Mouse (Mus musculus) heart, embryonic 13.5 days (tissue): ENCODE data around the gene Tmeff1. TPM values are rescaled to one million over a fixed set of nuclear protein-coding genes. Genes with fewer than 3 reads are reported as not detected.

ENCODE experiments used
- ATAC-seq: fragments of 200-750 bp; cut with Nextera tagmentation; 2 replicates; pipeline ENCODE4 v1.8.0; 2017; ENCODE audit warnings: moderate TSS enrichment; ENCODE audit not compliant: insufficient number of reproducible peaks, low FRiP score, low TSS enrichment; ENCODE audit errors: extremely low read depth
- H3K27ac ChIP-seq: fragments of 300-500 bp; sonication (generic); replicated peaks from 2 replicates; pipeline ENCODE4 v1.5.1; 2015; ENCODE audit warnings: moderate library complexity, mild to moderate bottlenecking, inconsistent platforms
- H3K27me3 ChIP-seq: fragments of 300-500 bp; sonication (generic); replicated peaks from 2 replicates; pipeline ENCODE4 v1.6.1; 2015; ENCODE audit warnings: mild to moderate bottlenecking, inconsistent platforms
- H3K36me3 ChIP-seq: fragments of 300-500 bp; sonication (generic); 2 replicates; pipeline ENCODE4 v1.6.1; 2015; ENCODE audit warnings: mild to moderate bottlenecking, inconsistent platforms
- H3K4me1 ChIP-seq: fragments of 300-500 bp; sonication (generic); 2 replicates; pipeline ENCODE4 v1.6.1; 2015; ENCODE audit warnings: inconsistent platforms
- H3K4me2 ChIP-seq: fragments of 300-500 bp; sonication (generic); 2 replicates; pipeline ENCODE4 v1.6.1; 2015; ENCODE audit warnings: inconsistent platforms, mild to moderate bottlenecking, moderate library complexity
- H3K4me3 ChIP-seq: fragments of 300-500 bp; sonication (generic); 2 replicates; pipeline ENCODE4 v1.5.1; 2015; ENCODE audit warnings: moderate library complexity, mild to moderate bottlenecking, inconsistent platforms
- H3K9ac ChIP-seq: fragments of 300-500 bp; sonication (generic); 2 replicates; pipeline ENCODE4 v1.6.1; 2015; ENCODE audit warnings: inconsistent platforms, mild to moderate bottlenecking, moderate library complexity
- H3K9me3 ChIP-seq: fragments of 300-500 bp; sonication (generic); 2 replicates; pipeline ENCODE4 v1.6.1; 2016; ENCODE audit warnings: inconsistent platforms
- WGBS: fragments of 180-500 bp; shearing (Covaris S2); methylation state at CpG from one replicate; pipeline ENCODE4 v1.1.7; 2015; ENCODE audit warnings: mixed read lengths; 5-methylcytosine and 5-hydroxymethylcytosine counted together
- polyA plus RNA-seq: library from polyadenylated mRNA; unstranded; fragments of >200 nt; fragmentation: Nextera tagmentation; extraction: Ambion mirVana; gene quantifications from 2 replicates; pipeline ENCODE4 v1.2.1, GENCODE M21; 2015

The Tmeff1 gene
- polyA plus RNA-seq = 30.2 and 30.7 TPM in 2 replicates

DNA sequence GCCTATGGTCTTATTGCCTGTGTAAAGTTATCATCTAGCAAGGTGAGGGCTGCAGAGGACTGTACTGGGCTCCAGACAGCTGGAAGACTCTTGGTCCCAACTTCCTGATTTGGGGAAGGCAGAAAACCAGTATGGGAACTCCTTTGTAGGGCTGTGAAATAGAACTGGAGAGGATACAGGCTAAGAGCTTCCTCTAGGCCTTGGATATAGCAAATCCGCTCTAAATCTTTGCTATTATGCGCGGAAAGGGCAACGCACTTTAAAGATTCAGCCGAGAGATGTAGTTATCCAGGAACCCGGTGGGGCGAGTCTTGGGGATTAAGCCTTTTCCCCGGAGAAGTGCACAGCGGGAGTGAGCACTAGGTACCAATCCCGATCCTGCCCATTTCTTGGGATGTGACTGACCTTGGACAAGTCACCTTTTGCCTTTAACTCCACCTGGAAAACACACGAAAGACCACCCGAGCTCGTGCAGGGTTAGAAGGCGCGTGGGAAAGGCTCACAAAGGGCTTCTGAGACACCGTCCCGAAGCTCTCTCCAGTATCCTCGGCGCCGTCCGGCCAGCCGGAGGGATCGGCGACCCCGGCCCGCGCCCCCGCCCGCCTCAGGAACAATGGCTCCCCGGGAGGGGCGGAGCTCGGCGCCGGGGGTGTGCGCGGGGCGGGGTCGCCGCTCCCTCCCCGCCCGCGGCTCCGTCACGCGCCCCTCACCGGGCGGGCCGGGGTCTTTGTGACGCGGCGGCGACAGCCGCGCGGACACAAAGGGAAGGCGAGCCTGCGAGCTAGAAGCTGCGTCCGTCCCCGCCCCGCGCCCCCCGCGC is at the start of gene Tmeff1:
Gene Tmeff1 (plus strand): TSS at position 754 of the 820 bp plus-strand sequence.
- Histone ChIP-seq H3K36me3 (peaks cover 3% of the 10 kb centered on the region; the same call in 1 of the 2 replicates), H3K27ac (peak within 1 kb of the TSS; percentile 90), H3K27me3 (no peaks in the 10 kb centered on the region), H3K4me3 (peak within 1 kb of the TSS; percentile 77), H3K9me3 (0 out of 2 replicates have a peak, but pooled peaks cover 6% of the 10 kb centered on the region), H3K9ac (peak within 1 kb of the TSS; percentile 98), H3K4me1 (peaks cover 30% of the 10 kb centered on the region), H3K4me2 (peak within 1 kb of the TSS; percentile 80)
- 1% methylated on average over 57 of the region's 64 CpGs for WGBS
- peak; percentile 59 for ATAC-seq

- ATAC-seq = no peak
- WGBS = 67% methylated on average over 5 of the region's 5 CpGs
- H3K4me3 ChIP-seq = no peak overlapping the region
- no peaks in the 10 kb centered on the region for H3K27me3 ChIP-seq
- no peak overlapping the region for H3K9ac ChIP-seq
- no peaks in the 10 kb centered on the region for H3K9me3 ChIP-seq
- no peaks in the 10 kb centered on the region for H3K36me3 ChIP-seq
- H3K4me2 ChIP-seq = no peak overlapping the region
- H3K4me1 ChIP-seq = 0 out of 2 replicates have a peak, but pooled peaks cover under 1% of the 10 kb centered on the region
- no peak overlapping the region for H3K27ac ChIP-seq
Observed at GRCm38 (mm10) chr4:48536275-48536674, 48.7 kb upstream of the Tmeff1 start.

- peaks cover 8% of the 10 kb centered on the region for H3K4me1 ChIP-seq
- WGBS = 76% methylated on average over 5 of the region's 5 CpGs
- H3K4me3 ChIP-seq = no peak overlapping the region
- ATAC-seq = no peak
- H3K9ac ChIP-seq = no peak overlapping the region
- no peak overlapping the region for H3K27ac ChIP-seq
- H3K27me3 ChIP-seq = no peaks in the 10 kb centered on the region
- no peak overlapping the region for H3K4me2 ChIP-seq
- H3K36me3 ChIP-seq = no peaks in the 10 kb centered on the region
- H3K9me3 ChIP-seq = no peaks in the 10 kb centered on the region
Observed at GRCm38 (mm10) chr4:48537024-48537423, 48.0 kb upstream of the Tmeff1 start.

DNA sequence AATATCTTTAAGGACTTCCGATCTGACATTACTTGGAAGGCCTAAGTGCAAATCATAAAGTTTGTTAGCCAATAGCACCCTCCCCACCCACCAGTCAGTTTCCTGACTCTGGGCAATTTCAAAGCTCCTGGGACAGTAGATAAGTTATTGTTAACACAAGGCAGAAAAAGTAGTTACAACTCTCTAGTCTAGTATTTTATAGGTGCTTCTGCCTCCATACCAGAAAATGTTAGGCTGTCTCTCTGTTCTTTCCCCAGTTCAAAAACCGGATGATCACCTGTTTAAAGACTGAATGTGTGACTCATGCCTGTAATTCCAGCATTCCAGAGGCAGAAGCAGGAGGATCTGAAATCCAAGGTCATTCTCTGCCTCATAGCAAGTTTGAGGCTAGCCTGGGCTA is 46.4 kb upstream of the Tmeff1 start:
- Histone ChIP-seq H3K4me3 (no peak overlapping the region), H3K9ac (no peak overlapping the region), H3K36me3 (no peaks in the 10 kb centered on the region), H3K9me3 (no peaks in the 10 kb centered on the region), H3K4me2 (no peak overlapping the region), H3K4me1 (peaks cover 23% of the 10 kb centered on the region), H3K27ac (no peak overlapping the region), H3K27me3 (no peaks in the 10 kb centered on the region)
- 90% methylated on average over 2 of the region's 2 CpGs for WGBS
- ATAC-seq = no peak

DNA sequence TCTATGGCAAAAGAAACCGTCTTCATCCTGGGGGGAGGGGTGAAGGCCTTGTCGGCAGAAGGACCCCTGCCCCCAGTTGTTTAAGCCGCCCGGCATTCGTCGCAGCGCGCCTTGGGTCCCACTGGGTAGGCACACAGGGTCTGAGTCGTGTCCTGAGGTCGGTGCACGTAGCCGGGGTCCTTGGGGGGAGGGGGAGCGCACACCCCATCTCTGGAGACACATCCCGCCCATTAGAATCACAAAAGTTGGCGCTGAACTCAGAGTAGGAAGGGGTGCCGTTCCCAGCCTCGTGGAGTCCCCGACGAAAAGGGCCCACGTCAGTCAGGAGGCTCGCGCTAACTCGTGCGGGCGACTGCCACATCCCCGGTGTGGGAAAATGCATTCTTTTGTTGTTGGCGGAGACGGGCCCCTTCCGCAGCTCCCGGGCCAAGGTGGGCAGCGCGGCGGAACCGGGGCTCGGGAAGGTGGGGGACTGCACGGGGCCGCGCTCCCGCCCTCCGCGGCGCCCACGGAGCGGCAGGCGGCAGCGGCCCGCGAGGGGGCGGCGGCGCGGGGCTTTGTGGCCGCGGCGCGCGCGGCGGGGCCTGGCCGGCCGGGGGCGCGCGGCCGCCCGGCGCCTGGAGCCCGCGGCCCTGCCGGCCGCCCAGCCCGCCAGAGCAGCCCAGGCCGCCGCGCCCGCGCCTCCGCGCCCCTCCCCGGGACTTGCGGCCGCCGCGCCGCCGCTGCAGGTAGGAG is 45.0 kb upstream of the Tmeff1 start, which contains the start of gene Msantd3:
Gene Msantd3 (plus strand): TSS at position 95 of the 735 bp plus-strand sequence.
- peak; percentile 53 for ATAC-seq
- peak within 1 kb of the TSS; percentile 87 for H3K4me3 ChIP-seq
- under 1% methylated on average over 78 of the region's 86 CpGs for WGBS

DNA sequence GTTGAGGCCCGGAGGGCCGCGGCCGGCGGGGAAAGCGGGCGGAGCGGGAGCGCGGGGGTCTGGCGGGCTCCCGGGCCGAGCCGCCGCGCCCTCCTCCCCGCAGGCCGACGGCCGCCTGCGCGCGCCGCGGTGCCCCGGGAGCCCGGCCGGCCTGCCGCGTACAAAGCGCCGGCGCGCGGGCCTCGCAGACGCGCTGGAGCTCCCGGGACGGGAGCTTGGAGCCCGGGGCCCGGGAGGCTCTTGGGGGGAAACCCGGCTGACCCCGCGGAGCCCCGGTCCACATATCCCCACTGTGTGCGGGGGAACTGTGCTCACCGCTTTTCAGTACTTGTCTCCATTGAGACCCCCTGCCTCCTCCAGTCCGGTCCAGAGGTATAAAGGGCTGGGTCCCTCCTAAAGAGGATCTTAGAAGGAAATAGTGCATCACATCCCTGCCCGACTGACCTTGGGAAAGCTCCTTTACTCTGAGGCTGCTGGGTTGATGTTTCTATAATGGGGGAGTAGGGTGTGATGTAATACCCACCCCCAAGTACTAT is 44.3 kb upstream of the Tmeff1 start:
- peak overlapping the region; percentile 87 for H3K4me3 ChIP-seq
- 0 out of 2 replicates have a peak, but pooled peaks have one; percentile 15 for ATAC-seq
- H3K9me3 ChIP-seq = no peaks in the 10 kb centered on the region
- under 1% methylated on average over 36 of the region's 50 CpGs for WGBS
- no peaks in the 10 kb centered on the region for H3K27me3 ChIP-seq
- H3K27ac ChIP-seq = peak overlapping the region; percentile 93
- H3K4me2 ChIP-seq = peak overlapping the region; percentile 90
- peak overlapping the region; percentile 99 for H3K9ac ChIP-seq
- H3K4me1 ChIP-seq = peaks cover 44% of the 10 kb centered on the region
- no peaks in the 10 kb centered on the region for H3K36me3 ChIP-seq

More for the DNA sequence above, 45.0 kb upstream of the Tmeff1 start, which contains the start of gene Msantd3:
- Histone ChIP-seq H3K36me3 (no peaks in the 10 kb centered on the region), H3K27ac (peak within 1 kb of the TSS; percentile 93), H3K4me1 (peaks cover 38% of the 10 kb centered on the region), H3K4me2 (peak within 1 kb of the TSS; percentile 90), H3K27me3 (no peaks in the 10 kb centered on the region), H3K9me3 (no peaks in the 10 kb centered on the region), H3K9ac (peak within 1 kb of the TSS; percentile 99)

DNA sequence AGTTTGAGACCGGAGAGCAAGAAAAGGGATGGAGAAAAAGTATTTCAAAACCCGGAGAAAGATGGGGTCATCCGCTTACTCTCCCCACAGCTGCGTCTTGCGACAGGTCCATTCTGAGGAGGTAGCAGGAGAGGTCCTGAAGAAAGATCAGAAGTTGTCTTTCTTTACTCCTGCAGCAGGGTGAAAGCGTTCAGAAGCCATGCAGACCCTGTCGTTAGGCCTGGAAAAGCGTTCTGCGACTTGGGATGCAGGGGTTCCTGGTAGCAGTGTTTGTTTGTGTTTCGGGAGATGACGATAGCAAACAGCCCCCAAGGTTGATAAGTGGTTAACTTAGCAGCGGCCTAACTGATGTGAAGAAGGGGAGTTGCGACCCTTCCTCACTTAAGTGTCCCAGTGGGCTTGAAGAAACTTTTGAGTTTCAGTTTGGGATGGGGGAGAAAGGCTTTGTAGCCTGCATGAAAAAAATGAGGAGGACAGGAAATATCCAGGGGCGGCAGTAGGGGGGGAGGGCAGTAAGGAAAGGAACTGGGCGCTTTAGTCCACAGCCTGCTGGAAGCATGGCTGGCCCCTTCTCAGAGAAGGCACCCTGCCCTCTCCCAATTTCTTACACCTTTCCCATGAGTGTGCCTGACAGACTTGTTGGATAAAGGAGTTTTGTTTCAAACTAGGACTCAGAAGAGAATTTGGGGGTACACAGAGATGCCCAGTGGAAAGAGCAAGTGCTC is 43.3 kb upstream of the Tmeff1 start:
- ATAC-seq = no peak
- WGBS = 4% methylated on average over 15 of the region's 15 CpGs
- peak overlapping the region; percentile 90 for H3K4me2 ChIP-seq
- H3K27ac ChIP-seq = peak overlapping the region; percentile 93
- peak overlapping the region; percentile 87 for H3K4me3 ChIP-seq
- no peaks in the 10 kb centered on the region for H3K27me3 ChIP-seq
- peaks cover 54% of the 10 kb centered on the region for H3K4me1 ChIP-seq
- H3K9me3 ChIP-seq = no peaks in the 10 kb centered on the region
- H3K9ac ChIP-seq = peak overlapping the region; percentile 99
- H3K36me3 ChIP-seq = no peaks in the 10 kb centered on the region

- Histone ChIP-seq H3K36me3 (no peaks in the 10 kb centered on the region), H3K27me3 (no peaks in the 10 kb centered on the region), H3K4me3 (peak overlapping the region; percentile 87), H3K4me2 (peak overlapping the region; percentile 90), H3K4me1 (peaks cover 61% of the 10 kb centered on the region), H3K27ac (no peak overlapping the region), H3K9me3 (no peaks in the 10 kb centered on the region), H3K9ac (peak overlapping the region; percentile 99; the same call in 1 of the 2 replicates)
- ATAC-seq = no peak
- WGBS = 27% methylated on average over 5 of the region's 5 CpGs
Observed at GRCm38 (mm10) chr4:48542351-48542750, 42.6 kb upstream of the Tmeff1 start.

DNA sequence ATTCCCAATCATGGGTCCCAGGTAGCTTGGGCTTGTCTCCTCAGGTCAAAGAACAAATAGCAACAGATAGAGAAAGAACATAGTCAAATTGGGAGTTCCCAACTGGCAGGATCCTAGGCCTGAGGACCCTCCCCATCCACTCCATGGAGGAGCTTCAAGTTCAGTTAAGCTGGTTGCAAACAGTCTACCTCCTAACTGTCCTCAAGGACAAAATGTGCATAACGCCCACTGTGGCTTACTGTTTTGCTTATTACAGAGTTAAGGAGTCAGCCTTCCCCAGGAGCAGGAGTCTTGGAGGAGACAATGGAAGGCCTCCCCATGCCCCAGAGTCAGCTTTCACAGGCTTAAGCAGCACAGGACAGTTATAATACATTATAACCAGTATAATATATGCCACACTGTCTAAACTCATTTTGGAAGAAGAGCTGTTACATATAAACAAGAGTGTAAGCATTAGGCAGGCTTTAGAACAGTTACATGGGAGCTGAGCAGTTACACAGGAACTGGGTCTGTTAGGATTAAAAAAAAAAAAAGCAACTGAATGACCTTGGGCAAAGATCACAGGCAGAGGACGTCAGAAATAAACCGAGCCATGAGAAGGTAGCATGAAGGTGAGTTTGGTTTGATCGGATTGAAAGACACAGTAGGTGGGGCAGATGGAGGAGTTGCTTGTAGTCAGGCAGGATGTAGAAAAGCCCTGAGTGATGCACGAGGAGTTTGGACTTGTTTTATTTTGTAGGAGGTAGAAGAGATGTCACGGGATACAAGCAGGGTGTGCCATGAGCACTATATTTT is 41.7 kb upstream of the Tmeff1 start:
- Histone ChIP-seq H3K4me2 (no peak overlapping the region), H3K36me3 (no peaks in the 10 kb centered on the region), H3K9me3 (no peaks in the 10 kb centered on the region), H3K4me3 (no peak overlapping the region), H3K9ac (peak overlapping the region; percentile 34; the same call in 1 of the 2 replicates), H3K27ac (no peak overlapping the region), H3K27me3 (no peaks in the 10 kb centered on the region), H3K4me1 (peaks cover 70% of the 10 kb centered on the region)
- ATAC-seq = no peak
- WGBS = 54% methylated on average over 6 of the region's 6 CpGs

DNA sequence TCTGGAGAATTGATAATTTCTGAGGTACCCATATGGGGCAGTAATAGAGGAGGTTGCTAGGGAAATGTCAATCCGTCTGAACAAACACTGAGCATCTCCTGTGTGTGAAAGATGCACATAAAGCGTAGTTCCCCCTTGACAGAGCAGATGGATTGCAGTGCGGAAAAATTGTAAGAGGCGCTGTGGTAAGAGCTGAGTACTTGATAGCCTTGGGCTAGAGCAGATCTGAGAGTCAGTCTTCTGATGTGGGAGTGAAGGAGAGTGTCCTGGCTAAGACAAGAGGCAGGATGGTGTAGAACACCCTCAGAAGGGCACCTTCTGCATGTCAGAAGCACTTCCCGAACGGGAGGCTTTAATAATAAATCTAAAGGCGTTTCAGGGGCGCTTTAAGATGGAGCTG is 40.8 kb upstream of the Tmeff1 start:
- WGBS = 61% methylated on average over 8 of the region's 8 CpGs
- H3K9me3 ChIP-seq = no peaks in the 10 kb centered on the region
- H3K27ac ChIP-seq = no peak overlapping the region
- H3K4me1 ChIP-seq = peaks cover 79% of the 10 kb centered on the region
- H3K36me3 ChIP-seq = no peaks in the 10 kb centered on the region
- ATAC-seq = no peak
- H3K27me3 ChIP-seq = no peaks in the 10 kb centered on the region
- H3K4me3 ChIP-seq = no peak overlapping the region
- H3K9ac ChIP-seq = peak overlapping the region; percentile 40; the same call in 1 of the 2 replicates
- no peak overlapping the region for H3K4me2 ChIP-seq
